Mouse (Mus musculus) inflammation-experienced regulatory T-cells, adult 6 months (primary cell): ENCODE measurements around the gene Specc1l. TPM values are rescaled to one million over a fixed set of nuclear protein-coding genes. Genes with fewer than 3 reads are reported as not detected.
"Not testable (repeated sequence)": the region's sequence is repeated elsewhere in the genome, so short reads cannot be mapped to it uniquely, and the experiment has no call there.

Experiments used
- ATAC-seq: one replicate; pipeline ENCODE4 v1.8.0; 2017
- polyA plus RNA-seq, 3 experiments: library from polyadenylated mRNA; unstranded; fragments of 100-300 nt; shearing (Covaris generic); gene quantifications; one replicate each; pipeline ENCODE4 v1.2.1; 2017

The Specc1l gene
- polyA plus RNA-seq, 3 experiments from 2014 or later: 13.3 to 15.2 (median 13.3) TPM

- no peak for ATAC-seq
Observed at GRCm38 (mm10) chr10:75318206-75318605, 106.3 kb downstream of the Specc1l start.

GRCm38 (mm10) chr10:75320321-75320720 lies 108.4 kb downstream of the Specc1l start:
- peak; percentile 77 for ATAC-seq

- no peak for ATAC-seq
Observed at GRCm38 (mm10) chr10:75322966-75323365, 111.1 kb downstream of the Specc1l start.

DNA sequence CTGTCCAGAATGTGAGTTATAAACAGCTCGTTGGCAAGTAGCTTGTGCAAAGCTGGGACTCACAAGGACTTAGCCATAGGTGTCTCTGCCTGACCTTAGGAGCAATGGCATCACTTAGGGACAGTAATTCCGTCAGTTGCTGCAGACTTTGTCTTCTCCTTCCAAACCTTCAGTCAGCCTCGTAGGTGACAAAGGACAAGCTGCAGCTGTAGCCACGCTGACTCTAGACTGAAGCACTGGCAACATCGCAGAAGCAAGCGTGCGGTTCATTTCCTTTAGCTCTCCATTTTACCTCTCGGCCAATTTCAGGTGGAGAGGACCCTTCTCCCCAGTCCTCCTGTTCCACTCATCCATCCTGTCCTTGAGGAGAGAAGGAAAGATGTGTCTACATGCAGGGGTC lies 112.1 kb downstream of the Specc1l start:
- no peak for ATAC-seq

- ATAC-seq: no peak
Observed at GRCm38 (mm10) chr10:75324391-75324790, 112.5 kb downstream of the Specc1l start.

- no peak for ATAC-seq
Observed at GRCm38 (mm10) chr10:75325821-75326220, 113.9 kb downstream of the Specc1l start.

DNA sequence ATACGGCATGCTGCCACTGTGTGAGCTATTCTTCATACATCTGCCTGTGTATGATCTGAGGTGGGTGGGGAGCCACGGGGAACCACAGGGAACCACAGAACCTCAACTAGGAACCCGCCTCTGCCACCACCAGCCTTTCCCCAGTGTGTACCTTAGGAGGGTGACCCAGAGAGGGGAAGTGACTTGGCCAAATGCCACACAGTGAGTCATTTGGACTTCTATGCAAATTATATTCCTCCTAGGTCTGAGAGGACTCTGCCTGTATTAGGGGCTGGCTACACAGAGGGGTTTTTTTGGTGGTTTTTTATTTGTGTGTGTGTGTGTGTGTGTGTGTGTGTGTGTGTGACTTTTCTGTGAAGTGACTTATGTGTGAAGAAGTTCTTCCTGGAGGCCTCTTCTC lies 114.7 kb downstream of the Specc1l start:
- peak; percentile 91 for ATAC-seq

DNA sequence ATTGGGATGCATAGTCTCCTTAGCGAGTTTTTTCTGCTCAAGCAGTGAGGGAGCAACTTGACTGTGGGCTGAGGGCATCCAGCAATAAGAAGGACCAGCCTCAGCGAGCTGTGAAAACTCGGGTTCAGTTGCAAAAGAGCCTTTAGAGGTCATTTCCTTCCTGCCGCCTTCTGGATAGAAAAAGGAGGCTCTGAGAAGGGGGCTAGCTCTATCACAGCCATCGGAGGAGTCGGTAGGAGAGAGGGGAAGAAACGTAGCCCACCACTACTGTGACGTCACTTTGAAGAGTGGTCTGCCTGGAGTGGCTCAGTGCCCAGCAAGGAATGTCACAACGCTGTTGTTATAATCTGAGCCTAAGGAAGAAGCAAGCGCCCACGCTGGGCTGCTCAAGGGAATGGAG lies 115.2 kb downstream of the Specc1l start:
- no peak for ATAC-seq

GRCm38 (mm10) chr10:75328201-75328704 lies 116.4 kb downstream of the Specc1l start:
- ATAC-seq: no peak

DNA sequence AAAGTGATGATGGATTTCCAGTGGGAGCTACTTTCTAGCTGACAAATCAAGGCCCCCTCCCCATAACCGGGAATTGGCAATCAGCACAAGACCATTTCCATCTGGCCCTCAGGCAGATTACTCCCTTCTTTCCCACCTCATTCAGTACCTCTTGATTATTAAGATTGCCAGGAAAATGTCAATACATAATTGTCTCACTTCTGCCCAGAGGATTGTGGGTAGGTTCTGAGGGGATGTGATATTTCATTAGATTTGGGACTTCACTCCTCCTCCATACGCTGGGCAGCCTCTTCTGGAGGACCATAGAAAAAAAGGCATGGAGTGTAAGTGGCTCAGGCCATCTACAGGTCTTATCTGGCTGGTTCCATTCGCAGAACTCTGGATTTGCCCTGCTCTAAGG lies 120.4 kb downstream of the Specc1l start:
- no peak for ATAC-seq

DNA sequence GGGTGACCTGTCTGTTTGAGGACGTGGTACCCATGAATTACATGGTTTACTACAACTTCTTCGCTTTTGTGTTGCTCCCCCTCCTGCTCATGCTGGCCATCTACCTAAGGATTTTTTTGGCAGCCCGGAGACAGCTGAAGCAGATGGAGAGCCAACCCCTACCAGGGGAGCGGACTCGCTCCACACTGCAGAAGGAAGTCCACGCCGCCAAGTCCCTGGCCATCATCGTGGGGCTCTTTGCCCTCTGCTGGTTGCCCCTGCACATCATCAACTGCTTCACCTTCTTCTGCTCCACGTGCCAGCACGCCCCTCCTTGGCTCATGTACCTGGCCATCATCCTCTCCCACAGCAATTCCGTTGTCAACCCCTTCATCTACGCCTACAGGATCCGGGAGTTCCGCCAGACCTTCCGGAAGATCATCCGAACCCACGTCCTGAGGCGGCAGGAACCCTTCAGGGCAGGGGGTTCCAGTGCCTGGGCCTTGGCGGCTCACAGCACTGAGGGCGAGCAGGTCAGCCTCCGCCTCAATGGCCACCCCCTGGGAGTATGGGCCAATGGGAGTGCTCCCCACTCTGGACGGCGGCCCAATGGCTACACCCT lies 121.4 kb downstream of the Specc1l start:
- ATAC-seq: no peak

DNA sequence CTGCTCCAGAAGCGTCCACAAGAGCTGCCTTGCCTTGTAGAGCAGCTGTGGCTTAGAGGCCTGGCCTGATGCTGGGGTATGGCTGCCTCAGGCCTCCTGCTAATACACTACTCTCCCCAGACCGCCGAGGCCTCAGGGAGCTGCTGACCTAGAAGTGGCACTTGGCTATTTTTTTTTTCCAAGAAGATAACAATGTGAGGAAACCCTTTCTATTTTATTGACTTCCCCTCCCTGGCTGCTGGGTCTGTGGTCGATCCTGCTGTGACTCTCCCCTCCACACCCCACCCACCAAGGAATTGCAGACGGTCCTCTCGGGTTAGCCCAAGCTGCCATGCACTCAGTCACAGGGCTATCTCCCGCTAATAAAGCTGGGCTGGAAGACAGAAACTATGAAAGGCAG lies 122.3 kb downstream of the Specc1l start:
- ATAC-seq: no peak

DNA sequence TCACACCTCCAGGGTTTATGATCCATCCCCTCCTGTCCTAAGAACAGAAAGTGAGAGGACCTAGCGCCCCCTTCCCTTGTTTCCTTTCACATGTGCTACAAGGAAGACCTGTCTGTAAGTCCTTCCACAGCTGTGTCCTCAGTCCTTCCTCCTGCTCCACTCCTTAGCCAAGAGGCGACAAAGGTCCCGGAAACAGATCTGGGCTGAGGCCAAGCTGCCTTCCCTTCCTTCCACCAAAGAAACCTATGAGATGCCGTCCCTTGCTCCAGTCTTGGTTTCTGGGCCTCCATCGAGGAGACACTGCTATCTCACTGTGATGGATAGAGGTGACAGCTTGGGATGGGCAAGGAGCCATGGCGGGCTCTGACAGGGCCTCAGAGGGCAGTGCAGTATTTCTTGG lies 123.2 kb downstream of the Specc1l start:
- no peak for ATAC-seq

DNA sequence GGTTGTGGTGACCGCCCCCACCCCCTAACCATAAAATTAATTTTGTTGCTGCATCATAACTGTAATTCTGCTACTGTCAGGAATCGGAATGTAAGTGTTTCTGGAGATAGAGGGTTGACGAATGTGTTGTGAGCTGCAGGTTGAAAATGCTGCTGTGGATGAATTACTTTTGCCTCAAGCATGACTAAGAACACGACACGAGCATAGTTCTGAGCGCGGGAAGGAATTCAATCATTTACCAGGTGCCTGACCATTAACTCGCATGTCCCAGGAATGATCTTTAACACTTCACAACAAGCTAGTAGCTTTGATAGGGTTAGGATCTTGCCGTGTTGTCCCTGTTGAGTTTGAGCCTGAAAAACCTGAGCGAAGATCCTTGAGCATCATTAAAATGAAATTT lies 125.4 kb downstream of the Specc1l start:
- ATAC-seq: no peak

- ATAC-seq: no peak
Observed at GRCm38 (mm10) chr10:75338852-75339251, 127.0 kb downstream of the Specc1l start.

DNA sequence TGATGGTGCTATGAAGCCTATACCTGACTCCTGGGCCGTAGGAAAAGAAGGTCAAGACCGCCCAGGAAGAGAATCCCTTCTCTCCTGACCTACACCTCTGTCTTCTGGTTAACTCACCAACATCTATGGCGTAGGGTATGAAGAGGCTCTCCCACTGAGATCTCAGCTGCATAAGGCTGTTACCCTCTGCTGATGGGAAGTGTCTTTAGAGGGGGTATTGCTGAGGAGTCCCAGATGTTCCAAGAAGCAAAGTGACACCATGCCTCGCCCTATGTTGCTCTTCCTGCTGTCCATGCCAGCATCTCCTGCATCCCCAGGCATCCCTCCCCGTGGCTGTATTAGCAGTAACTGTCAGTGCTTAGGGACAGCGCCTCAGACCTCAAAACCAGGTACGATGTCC lies 127.5 kb downstream of the Specc1l start:
- ATAC-seq: no peak

GRCm38 (mm10) chr10:75341936-75342335 lies 130.1 kb downstream of the Specc1l start:
- ATAC-seq: no peak

- ATAC-seq: not testable (repeated sequence)
Observed at GRCm38 (mm10) chr10:75344563-75344962, 132.7 kb downstream of the Specc1l start.

DNA sequence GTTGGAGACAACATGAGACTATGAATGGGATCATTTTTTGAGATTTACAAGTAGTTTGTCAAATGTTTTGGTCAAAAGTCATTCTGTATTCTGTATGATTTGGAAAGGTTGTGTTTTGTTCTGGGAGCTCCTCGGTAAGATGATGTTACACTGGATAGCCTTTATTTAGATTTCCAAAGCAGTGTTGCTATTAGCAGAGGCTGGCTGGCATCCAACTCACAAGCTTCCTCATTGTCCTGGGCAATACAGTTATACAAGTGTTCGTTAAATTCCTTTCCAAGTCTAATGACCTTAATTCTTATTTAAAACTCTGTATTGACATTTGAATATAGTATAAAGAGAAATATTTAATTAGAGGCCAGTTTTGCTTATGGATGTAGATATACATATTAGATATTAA lies 133.4 kb downstream of the Specc1l start:
- no peak for ATAC-seq

- no peak for ATAC-seq
Observed at GRCm38 (mm10) chr10:75350564-75350963, 138.7 kb downstream of the Specc1l start.

DNA sequence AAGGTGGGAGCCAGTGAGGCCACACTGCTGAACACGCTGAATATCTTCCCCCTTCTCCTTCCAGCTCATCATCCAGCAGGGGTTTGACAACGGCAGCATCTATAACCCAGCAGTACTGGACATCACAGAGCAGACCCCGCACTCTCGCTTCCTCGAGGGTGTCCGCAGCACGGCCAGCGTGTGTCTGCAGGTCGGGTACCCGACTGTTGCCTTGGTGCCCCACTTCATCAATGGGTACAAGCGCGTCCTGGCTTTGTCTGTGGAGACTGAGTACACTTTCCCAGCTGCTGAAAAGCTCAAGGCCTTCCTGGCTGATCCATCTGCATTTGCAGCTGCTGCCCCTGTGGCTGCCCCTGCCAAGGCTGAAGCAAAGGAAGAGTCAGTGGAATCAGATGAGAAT lies 140.7 kb downstream of the Specc1l start:
- ATAC-seq: no peak

DNA sequence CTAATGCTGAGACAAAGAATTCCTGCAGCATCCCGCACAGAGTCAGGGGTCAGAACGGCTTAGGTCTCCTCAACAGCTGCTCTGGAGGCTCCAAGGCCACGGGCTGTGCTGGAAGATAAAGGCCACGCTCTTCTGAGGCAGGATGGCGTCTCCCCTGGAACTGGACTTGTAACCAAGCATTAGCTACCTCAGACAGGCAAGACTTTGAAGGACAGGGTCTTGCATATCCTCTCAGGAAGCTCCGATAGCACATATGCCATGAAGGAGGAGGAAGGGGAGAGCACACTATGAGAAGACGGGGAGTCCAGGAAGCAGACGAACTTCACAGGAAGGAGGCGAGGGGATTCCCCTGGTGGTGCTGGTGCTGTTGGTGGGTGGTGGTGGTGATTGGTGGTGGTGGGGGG lies 142.0 kb downstream of the Specc1l start:
- peak; percentile 92 for ATAC-seq

GRCm38 (mm10) chr10:75355341-75355740 lies 143.5 kb downstream of the Specc1l start:
- no peak for ATAC-seq
